13 mouse cellular contexts compared by ENCODE assay signal in genomic region chr5:143617487-143618209, GRCm38 (mm10). TPM values are rescaled to one million over a fixed set of nuclear protein-coding genes. Genes with fewer than 3 reads are reported as not detected.
DNase-seq lines count a peak whose midpoint lies in the region; ATAC-seq and TF ChIP-seq lines count a peak whose summit lies in the region.
"Had no signal": no experiment of that assay in that cellular context is flagged by ENCODE, and none has a peak within 500 bp of the region (broad histone marks: within the 10 kb centered on the region; RNA-seq: fewer than 3 reads in every experiment).

No protein-coding gene starts in this region.

- WGBS in neural tube, embryonic 15.5 days = 60% methylated on average over 10 of the region's 10 CpGs
- WGBS in heart, postnatal 0 days = 23% methylated on average over 10 of the region's 10 CpGs

- intact Hi-C loops in gastrocnemius, postnatal 36 days (cut with DNase I) = no loop called here

- H3K4me3 ChIP-seq in neural tube, embryonic 15.5 days (replicated peaks) = no peak overlapping the region
- no peak overlapping the region for H3K4me3 ChIP-seq in heart, postnatal 0 days (ENCODE audit: low read depth, low read length)
- H3K4me3 ChIP-seq: forebrain, embryonic 13.5 days had no signal

- H3K36me3 ChIP-seq in neural tube, embryonic 15.5 days = no peaks in the 10 kb centered on the region
- H3K36me3 ChIP-seq in heart, postnatal 0 days (replicated peaks; ENCODE audit: control insufficient read depth, insufficient read depth, low read length) = no peaks in the 10 kb centered on the region

- TF ChIP-seq CTCF in heart, postnatal 0 days (IDR thresholded peaks at IDR 0.05; ENCODE audit: low read depth) = no peak

- TF ChIP-seq EP300 in heart, postnatal 0 days (IDR thresholded peaks at IDR 0.05; ENCODE audit: low read depth) = 0 out of 2 replicates have a peak, but pooled peaks have one; percentile 18

- H3K4me1 ChIP-seq in neural tube, embryonic 15.5 days = peaks cover 16% of the 10 kb centered on the region
- H3K4me1 ChIP-seq in heart, postnatal 0 days (ENCODE audit: control insufficient read depth, insufficient read depth) = peaks cover 14% of the 10 kb centered on the region

- peak; percentile 41 for DNase-seq in gastrocnemius, postnatal 25 days
- no peak for DNase-seq in gastrocnemius, postnatal 36 days
- DNase-seq in neural tube, embryonic 10.5 days (ENCODE audit: extremely low spot score, low spot score) = peak; percentile 31
- peak; percentile 78 for DNase-seq in heart, postnatal 0 days (ENCODE audit: low spot score)
- no peak for DNase-seq in Muller cell, postnatal 12 days (ENCODE audit: inconsistent ontology term)
- DNase-seq in lung, postnatal 36 days = no peak
- no peak for DNase-seq in layer of hippocampus, postnatal 36 days
- DNase-seq: cerebellum, adult 11-12 months; layer of hippocampus, adult 9-11 months; lung, postnatal 14 days had no signal

- H3K9me3 ChIP-seq in neural tube, embryonic 15.5 days (replicated peaks) = no peaks in the 10 kb centered on the region
- H3K9me3 ChIP-seq in heart, postnatal 0 days (replicated peaks; ENCODE audit: control insufficient read depth, low read length) = no peaks in the 10 kb centered on the region
- H3K9me3 ChIP-seq: forebrain, embryonic 13.5 days had no signal

- no peak overlapping the region for H3K4me2 ChIP-seq in neural tube, embryonic 15.5 days
- no peak overlapping the region for H3K4me2 ChIP-seq in heart, postnatal 0 days (ENCODE audit: low read depth, low read length)
- H3K4me2 ChIP-seq: forebrain, embryonic 13.5 days; hindbrain, embryonic 14.5 days had no signal

- no peak overlapping the region for H3K9ac ChIP-seq in neural tube, embryonic 15.5 days (replicated peaks)
- no peak overlapping the region for H3K9ac ChIP-seq in heart, postnatal 0 days (replicated peaks; ENCODE audit: low read depth, low read length)
- H3K9ac ChIP-seq: forebrain, embryonic 13.5 days; hindbrain, embryonic 14.5 days had no signal

- H3K27me3 ChIP-seq in neural tube, embryonic 15.5 days (replicated peaks) = no peaks in the 10 kb centered on the region
- no peaks in the 10 kb centered on the region for H3K27me3 ChIP-seq in heart, postnatal 0 days (ENCODE audit: control insufficient read depth, insufficient read depth, low read length)
- H3K27me3 ChIP-seq: forebrain, embryonic 13.5 days had no signal

- no peak for ATAC-seq in neural tube, embryonic 15.5 days (ENCODE audit: low FRiP score)
- peak; percentile 60 for ATAC-seq in heart, postnatal 0 days (ENCODE audit: insufficient read depth, low read depth)
- ATAC-seq: forebrain, embryonic 13.5 days had no signal

- H3K27ac ChIP-seq in neural tube, embryonic 15.5 days (replicated peaks) = no peak overlapping the region
- H3K27ac ChIP-seq in heart, postnatal 0 days (ENCODE audit: low read depth) = peak overlapping the region; percentile 72
- H3K27ac ChIP-seq: forebrain, embryonic 13.5 days; hindbrain, embryonic 14.5 days had no signal

RNA-seq across cellular contexts. Expression of gene Cyth3, which starts 4.6 kb away (rescaled TPM):
- total RNA-seq in gastrocnemius, postnatal 25 days (2021) = 10 to 100 TPM; 13.9 to 16.9 TPM
- 10 to 100 TPM; 12.2 to 13.8 TPM for total RNA-seq in gastrocnemius, postnatal 36 days (2021)
- 42.2 and 43.2 TPM in 2 replicates for polyA plus RNA-seq in neural tube, embryonic 15.5 days (2015; fragmentation: Nextera tagmentation; extraction: Ambion mirVana)
- 84.1 and 115 TPM in 2 replicates for total RNA-seq in heart, postnatal 0 days (2014; rRNA removed; ENCODE audit: low replicate concordance)
- 42.8 and 45.2 TPM in 2 replicates for polyA plus RNA-seq in heart, postnatal 0 days (2015; fragmentation: Nextera tagmentation; extraction: Ambion mirVana)
- total RNA-seq in layer of hippocampus, postnatal 36 days (2021) = 10 to 100 TPM; 44.2 to 48.6 TPM

Comparison
In these comparisons a context has a peak if more than half of its experiments do, and no peak if none do; other contexts are left out.
1. DNase-seq: peak in gastrocnemius, postnatal 25 days (single experiment), neural tube, embryonic 10.5 days (single experiment) and heart, postnatal 0 days (single experiment); none in gastrocnemius, postnatal 36 days (0 of 2), Muller cell, postnatal 12 days (single experiment), lung, postnatal 36 days (single experiment) and layer of hippocampus, postnatal 36 days (0 of 2).